In genomic region chr17:78603872-78604271, GRCm38 (mm10) we compare ENCODE assay signal across 7 mouse cellular contexts.
A peak's percentile ranks its signal among the peaks of the same experiment; 100 is the strongest.
DNase-seq lines count a peak whose midpoint lies in the region; ATAC-seq and TF ChIP-seq lines count a peak whose summit lies in the region.

No protein-coding gene starts in this region.

- 0 out of 2 replicates have a peak, but pooled peaks cover 2% of the 10 kb centered on the region for H3K4me1 ChIP-seq in heart, embryonic 16.5 days (ENCODE audit: control insufficient read depth, insufficient read depth, low read length)

- DNase-seq in Patski (ENCODE audit: low read depth, low spot score) = no peak
- peak; percentile 61 for DNase-seq in c-Kit-positive CD71-negative TER-119-negative erythroid progenitor cells, embryonic 14.5 days (ENCODE audit: low read depth)
- peak; percentile 55 for DNase-seq in fibroblast of lung, adult 2 months (ENCODE audit: low read depth)
- DNase-seq in large intestine, adult 2 months (ENCODE audit: low read depth, low spot score) = peak; percentile 36
- peak; percentile 80 for DNase-seq in lung, postnatal 14 days
- DNase-seq in right cerebral cortex, postnatal 14 days = peak; percentile 67

- no peaks in the 10 kb centered on the region for H3K9me3 ChIP-seq in heart, embryonic 16.5 days (replicated peaks; ENCODE audit: control insufficient read depth, low read length)

- WGBS in heart, embryonic 16.5 days = 26% methylated on average over 8 of the region's 8 CpGs
- WGBS in large intestine, adult 2 months = 23% methylated on average over 8 of the region's 8 CpGs

- no peaks in the 10 kb centered on the region for H3K27me3 ChIP-seq in Patski
- H3K27me3 ChIP-seq in heart, embryonic 16.5 days (ENCODE audit: control insufficient read depth, insufficient read depth, low read length) = no peaks in the 10 kb centered on the region

- CTCF ChIA-PET in Patski (lab: Charles Lee) = interaction anchor here (0.8 to 2.5 kb wide), 4 partner anchors 10 to 406 kb away, joined by 3 to 16 read pairs (median 4); no protein-coding TSS in a partner anchor

- peak overlapping the region; percentile 28; the same call in 1 of the 2 replicates for H3K4me2 ChIP-seq in heart, embryonic 16.5 days (ENCODE audit: low read depth, low read length)

- no peak overlapping the region for H3K4me3 ChIP-seq in heart, embryonic 16.5 days (ENCODE audit: low read length)

- no peak for ATAC-seq in Patski
- no peak for ATAC-seq in heart, embryonic 16.5 days (replicated peaks; ENCODE audit: extremely low read depth, insufficient read depth, low FRiP score)

- peak; percentile 77 for TF ChIP-seq CTCF in Patski (IDR thresholded peaks at IDR 0.05)

- no peak overlapping the region for H3K27ac ChIP-seq in heart, embryonic 16.5 days (ENCODE audit: low read length)

- H3K36me3 ChIP-seq in heart, embryonic 16.5 days (ENCODE audit: control insufficient read depth, insufficient read depth) = no peaks in the 10 kb centered on the region

- POLR2A ChIA-PET in Patski (lab: Charles Lee) = no interaction called here

- in situ Hi-C loops in Patski (cut with MboI; ENCODE audit: low pct_unique_long_range_greater_than_20kb) = no loop called here

- H3K9ac ChIP-seq in heart, embryonic 16.5 days (ENCODE audit: low read length) = no peak overlapping the region
